Mouse (Mus musculus) spleen, adult 12 weeks (tissue): ENCODE data around the gene Hsd11b2.

Experiments used
- DNase-seq: peaks from one replicate; pipeline ENCODE4 v3.0.0; 2022; ENCODE audit warnings: low spot score

Gene Hsd11b2

GRCm38 (mm10) chr8:105518436-105519313, at the start of gene Hsd11b2:
Hsd11b2 (plus strand) TSS chr8:105518755.
- DNase-seq: peak; percentile 40

- no peak for DNase-seq
These were observed 49.4 kb upstream of the Hsd11b2 start for GRCm38 (mm10) chr8:105469041-105469695.

GRCm38 (mm10) chr8:105469816-105470215, 48.7 kb upstream of the Hsd11b2 start:
- no peak for DNase-seq

GRCm38 (mm10) chr8:105470262-105470661, 48.3 kb upstream of the Hsd11b2 start:
- no peak for DNase-seq

GRCm38 (mm10) chr8:105470681-105471313, 47.8 kb upstream of the Hsd11b2 start:
- no peak for DNase-seq

- DNase-seq: peak; percentile 72
These were observed 47.1 kb upstream of the Hsd11b2 start, which contains the start of gene Tppp3 for GRCm38 (mm10) chr8:105471314-105472015. Tppp3 (minus strand) TSS chr8:105471526.

GRCm38 (mm10) chr8:105472414-105472932, 46.1 kb upstream of the Hsd11b2 start:
- DNase-seq: no peak

- no peak for DNase-seq
These were observed 45.6 kb upstream of the Hsd11b2 start for GRCm38 (mm10) chr8:105472983-105473382.

GRCm38 (mm10) chr8:105473816-105474606, 44.5 kb upstream of the Hsd11b2 start:
- no peak for DNase-seq

- DNase-seq: no peak
These were observed 43.9 kb upstream of the Hsd11b2 start for GRCm38 (mm10) chr8:105474680-105475079.

- no peak for DNase-seq
These were observed 43.3 kb upstream of the Hsd11b2 start for GRCm38 (mm10) chr8:105475254-105475653.

- DNase-seq: no peak
These were observed 42.8 kb upstream of the Hsd11b2 start for GRCm38 (mm10) chr8:105475742-105476141.

GRCm38 (mm10) chr8:105476161-105476560, 42.4 kb upstream of the Hsd11b2 start:
- no peak for DNase-seq

GRCm38 (mm10) chr8:105476628-105477413, 41.7 kb upstream of the Hsd11b2 start:
- DNase-seq: no peak

GRCm38 (mm10) chr8:105477792-105478191, 40.8 kb upstream of the Hsd11b2 start:
- no peak for DNase-seq

- no peak for DNase-seq
These were observed 37.5 kb upstream of the Hsd11b2 start for GRCm38 (mm10) chr8:105481013-105481412.

GRCm38 (mm10) chr8:105481453-105481852, 37.1 kb upstream of the Hsd11b2 start:
- no peak for DNase-seq

- no peak for DNase-seq
These were observed 36.4 kb upstream of the Hsd11b2 start for GRCm38 (mm10) chr8:105482123-105482522.

- DNase-seq: no peak
These were observed 35.1 kb upstream of the Hsd11b2 start for GRCm38 (mm10) chr8:105483212-105484029.
